Mouse (Mus musculus) cerebellum, adult 2 months (tissue): Measurements from ENCODE around the gene Sparc. TPM values are rescaled to one million over a fixed set of nuclear protein-coding genes. Genes with fewer than 3 reads are reported as not detected.
"Not testable (repeated sequence)": the region's sequence is repeated elsewhere in the genome, so short reads cannot be mapped to it uniquely, and the experiment has no call there.

Experiments used
- DNase-seq, 2 experiments: peaks; one replicate each; pipeline ENCODE4 v3.0.0; 2021
- H3K27ac ChIP-seq: fragments of 200-500 bp; 2 replicates; pipeline ENCODE4 v1.5.1; 2012; ENCODE audit warnings: low read length, control low read depth, inconsistent platforms; ENCODE audit not compliant: insufficient read depth
- H3K27me3 ChIP-seq: fragments of 200-500 bp; 2 replicates; pipeline ENCODE4 v1.6.1; 2012; ENCODE audit warnings: inconsistent platforms, mild to moderate bottlenecking, low read length, moderate library complexity; ENCODE audit not compliant: control insufficient read depth, insufficient read depth
- H3K4me1 ChIP-seq: fragments of 200-500 bp; 2 replicates; pipeline ENCODE4 v1.6.1; 2011; ENCODE audit warnings: low read length; ENCODE audit not compliant: control insufficient read depth, insufficient read depth
- H3K4me3 ChIP-seq: fragments of 200-500 bp; replicated peaks from 2 replicates; pipeline ENCODE3; 2011; ENCODE audit warnings: mild to moderate bottlenecking, low read depth, low read length, control low read depth; ENCODE audit not compliant: insufficient read depth
- CTCF ChIP-seq: fragments of 200-500 bp; IDR thresholded peaks from 2 replicates; pipeline ENCODE4 v1.5.1; 2011; ENCODE audit warnings: low read depth, mild to moderate bottlenecking, control low read depth, low read length, moderate library complexity, borderline replicate concordance; ENCODE audit not compliant: insufficient read depth
- POLR2A ChIP-seq: fragments of 200-500 bp; IDR thresholded peaks from 2 replicates; pipeline ENCODE4 v1.6.1; 2011; ENCODE audit warnings: low read length, control low read depth, borderline replicate concordance; ENCODE audit not compliant: insufficient read depth
- WGBS: fragments of 180-500 bp; shearing (Covaris S2); methylation state at CpG from one replicate; pipeline ENCODE4 v1.1.7; 2018; 5-methylcytosine and 5-hydroxymethylcytosine counted together
- polyA plus RNA-seq: library from polyadenylated mRNA; depleted of rRNA; stranded (reverse); fragments of >200 nt; gene quantifications from 2 replicates; pipeline ENCODE4 v1.2.3, GENCODE M21; 2012

Sparc gene
- polyA plus RNA-seq, 1 experiment: 1,324 TPM

GRCm38 (mm10) chr11:55419296-55419677, 3.7 kb downstream of the Sparc start:
- 4% methylated on average over 4 of the region's 4 CpGs for WGBS
- Histone ChIP-seq H3K4me3 (peak overlapping the region; percentile 43), H3K27ac (peak overlapping the region; percentile 84; the same call in 1 of the 2 replicates), H3K4me1 (peaks cover 27% of the 10 kb centered on the region), H3K27me3 (no peaks in the 10 kb centered on the region)
- peak; percentile 21; the same call in 1 of the 2 replicates for TF ChIP-seq POLR2A
- TF ChIP-seq CTCF: no peak
- DNase-seq: peak; percentile 79 to 87

- 37% methylated on average over 3 of the region's 3 CpGs for WGBS
- DNase-seq: no peak
- Histone ChIP-seq H3K4me1 (peaks cover 24% of the 10 kb centered on the region), H3K27me3 (no peaks in the 10 kb centered on the region), H3K27ac (peak overlapping the region; percentile 29; the same call in 1 of the 2 replicates), H3K4me3 (peak overlapping the region; percentile 38)
- no peak for TF ChIP-seq POLR2A
- no peak for TF ChIP-seq CTCF
These were observed 4.3 kb downstream of the Sparc start for GRCm38 (mm10) chr11:55418704-55419061.

- TF ChIP-seq POLR2A: no peak
- TF ChIP-seq CTCF: no peak
- H3K4me1 ChIP-seq: peaks cover 22% of the 10 kb centered on the region
- WGBS: 24% methylated on average over 24 of the region's 24 CpGs
- H3K4me3 ChIP-seq: peak overlapping the region; percentile 51
- no peaks in the 10 kb centered on the region for H3K27me3 ChIP-seq
- peak in 1 of 2 experiments; percentile 25 for DNase-seq
- H3K27ac ChIP-seq: peak overlapping the region; percentile 29; the same call in 1 of the 2 replicates
These were observed 4.9 kb downstream of the Sparc start for GRCm38 (mm10) chr11:55417898-55418703.

- no peaks in the 10 kb centered on the region for H3K27me3 ChIP-seq
- H3K27ac ChIP-seq: no peak overlapping the region
- H3K4me1 ChIP-seq: peaks cover 21% of the 10 kb centered on the region
- TF ChIP-seq CTCF (no peak), POLR2A (no peak)
- H3K4me3 ChIP-seq: no peak overlapping the region
- WGBS: 89% methylated on average over 6 of the region's 6 CpGs
- DNase-seq: no peak
These were observed 6.2 kb downstream of the Sparc start for GRCm38 (mm10) chr11:55416609-55417265.

- not testable (repeated sequence) for H3K27me3 ChIP-seq, H3K27ac ChIP-seq, H3K4me3 ChIP-seq, DNase-seq
- H3K4me1 ChIP-seq: peaks cover 21% of the 10 kb centered on the region
- WGBS: 91% methylated on average over 6 of the region's 6 CpGs
These were observed 7.3 kb downstream of the Sparc start for GRCm38 (mm10) chr11:55415731-55416130.

- TF ChIP-seq POLR2A (no peak), CTCF (no peak)
- Histone ChIP-seq H3K4me1 (peaks cover 17% of the 10 kb centered on the region), H3K4me3 (no peak overlapping the region), H3K27me3 (no peaks in the 10 kb centered on the region), H3K27ac (peak overlapping the region; percentile 19; the same call in 1 of the 2 replicates)
- DNase-seq: no peak
- 60% methylated on average over 9 of the region's 9 CpGs for WGBS
These were observed 7.8 kb downstream of the Sparc start for GRCm38 (mm10) chr11:55415036-55415704.

GRCm38 (mm10) chr11:55414314-55414713, 8.7 kb downstream of the Sparc start:
- no peak for DNase-seq
- 71% methylated on average over 5 of the region's 5 CpGs for WGBS
- no peaks in the 10 kb centered on the region for H3K27me3 ChIP-seq
- H3K27ac ChIP-seq: no peak overlapping the region; the same call in 1 of the 2 replicates
- peaks cover 9% of the 10 kb centered on the region; the same call in 1 of the 2 replicates for H3K4me1 ChIP-seq
- TF ChIP-seq CTCF (no peak), POLR2A (no peak)
- no peak overlapping the region for H3K4me3 ChIP-seq
